Mouse (Mus musculus) lung, postnatal 36 days (tissue): ENCODE measurements at regions not wholly inside any gene's neighbourhood (a gene's known extent, or its start where the extent isn't known, plus 50 kb on each side); places are given as distances from the start of the nearest gene placed in this dataset.
A peak's percentile ranks its signal among the peaks of the same experiment; 100 is the strongest.

Experiments
- DNase-seq: peaks from one replicate; pipeline ENCODE4 v3.0.0; 2022; ENCODE audit warnings: mixed read lengths

GRCm38 (mm10) chr15:36669748-36670147 is 337.8 kb downstream of the Zfp706 start:
- DNase-seq: no peak

- peak; percentile 81 for DNase-seq
Measured at GRCm38 (mm10) chr15:36666566-36666965, 341.0 kb downstream of the Zfp706 start.

GRCm38 (mm10) chr15:36664391-36664790 is 343.2 kb downstream of the Zfp706 start:
- no peak for DNase-seq

GRCm38 (mm10) chr15:36660986-36661385 is 346.6 kb downstream of the Zfp706 start:
- no peak for DNase-seq
